Mouse (Mus musculus): ENCODE data around the gene Ccdc17. TPM values are rescaled to one million over a fixed set of nuclear protein-coding genes. Genes with fewer than 3 reads are reported as not detected.

The Ccdc17 gene
- total and polyA plus RNA-seq, 3 experiments: 2.5 to 4.0 (median 2.9) TPM

DNA sequence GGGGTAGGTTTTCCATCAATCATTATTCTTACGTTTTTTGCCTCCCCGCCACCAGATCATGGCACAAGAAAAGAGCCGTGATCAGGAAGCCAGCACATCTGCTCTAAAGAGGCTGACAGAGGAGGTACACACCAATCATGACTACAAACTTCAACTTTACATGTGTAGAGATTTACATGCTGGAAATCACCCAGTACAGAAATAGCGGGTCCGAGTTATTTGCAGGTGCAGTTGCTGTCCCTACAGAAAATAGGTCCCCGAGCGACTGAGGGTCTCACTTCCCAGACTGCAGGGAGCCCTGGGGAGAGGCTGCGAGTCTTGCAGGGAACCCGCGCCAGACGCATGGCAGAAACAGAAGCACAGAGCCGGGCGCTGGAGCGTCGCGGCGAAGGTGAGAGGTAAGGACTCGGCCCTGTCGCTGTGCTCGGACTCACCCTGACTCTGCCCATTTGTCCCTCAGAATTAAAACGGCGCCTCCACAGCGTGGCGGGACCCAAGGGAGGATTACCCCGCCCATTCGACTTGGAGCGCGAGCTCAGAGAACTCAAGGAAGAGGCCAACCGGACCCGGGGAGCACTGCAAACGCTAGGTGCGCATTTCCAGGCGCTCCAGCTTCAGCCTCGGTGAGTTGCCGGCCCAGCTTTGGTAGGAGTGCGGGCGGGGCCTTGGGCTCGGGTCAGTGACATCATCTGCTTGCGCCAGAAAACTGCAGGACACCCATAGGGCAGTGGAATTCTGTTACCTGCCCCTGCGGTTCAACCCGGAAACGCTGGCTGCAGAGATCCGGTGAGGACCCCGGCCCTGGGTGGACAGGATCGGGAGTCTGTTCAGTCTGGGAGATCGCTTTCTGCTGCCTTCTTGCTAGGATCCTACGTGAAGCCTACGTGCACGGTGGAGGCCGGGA is 776 bp downstream of the Ccdc17 start (continued):
- TF ChIP-seq MYC (IDR thresholded peaks at IDR 0.05; ENCODE audit: low read depth, low read length): 0 out of 2 replicates have a peak, but pooled peaks have one; percentile 23

GRCm38 (mm10) chr4:116612621-116613020 is 16.2 kb downstream of the Ccdc17 start:
- no peak for DNase-seq (ENCODE audit: extremely low read depth)
- H3K27ac ChIP-seq (ENCODE audit: insufficient read depth, low read depth): no peak overlapping the region
- no peak overlapping the region for H3K4me2 ChIP-seq (ENCODE audit: insufficient read depth, low read depth, poor library complexity, severe bottlenecking)
- no peak for TF ChIP-seq ELF1 (IDR thresholded peaks at IDR 0.05; ENCODE audit: low read depth, low read length)
- no peak for TF ChIP-seq MAZ (IDR thresholded peaks at IDR 0.05; ENCODE audit: low read depth, low read length)
- no peak for TF ChIP-seq TBP (conservative IDR thresholded peaks at IDR 0.05; ENCODE audit: low read depth, low read length)
- no peak for TF ChIP-seq MAX (IDR thresholded peaks at IDR 0.05; ENCODE audit: low read length)
- TF ChIP-seq NRF1 (IDR thresholded peaks at IDR 0.05; ENCODE audit: low read depth, low read length): no peak
- TF ChIP-seq SIN3A (IDR thresholded peaks at IDR 0.05; ENCODE audit: low read length): no peak
- no peak for TF ChIP-seq POLR2A (IDR thresholded peaks at IDR 0.05; ENCODE audit: low read depth, low read length)
- TF ChIP-seq USF2 (conservative IDR thresholded peaks at IDR 0.05; ENCODE audit: low read depth, low read length): no peak
- no peak for TF ChIP-seq TCF12 (IDR thresholded peaks at IDR 0.05; ENCODE audit: low read depth, low read length)
- no peak for TF ChIP-seq JUND (conservative IDR thresholded peaks at IDR 0.05; ENCODE audit: low read depth, low read length)
- no peak for TF ChIP-seq CHD1 (IDR thresholded peaks at IDR 0.05; ENCODE audit: low read depth, low read length)
- TF ChIP-seq RCOR1 (conservative IDR thresholded peaks at IDR 0.05; ENCODE audit: low read depth, low read length): no peak
- TF ChIP-seq HCFC1 (IDR thresholded peaks at IDR 0.05; ENCODE audit: low read depth, low read length): no peak
- no peak for TF ChIP-seq ETS1 (conservative IDR thresholded peaks at IDR 0.05; ENCODE audit: low read depth, low read length)
- TF ChIP-seq MEF2A (IDR thresholded peaks at IDR 0.05; ENCODE audit: borderline replicate concordance, low read depth, low read length): no peak
- no peak for TF ChIP-seq SMC3 (IDR thresholded peaks at IDR 0.05; ENCODE audit: low read depth, low read length)
- TF ChIP-seq MYC (IDR thresholded peaks at IDR 0.05; ENCODE audit: low read depth, low read length): no peak
- TF ChIP-seq UBTF (IDR thresholded peaks at IDR 0.05; ENCODE audit: low read depth, low read length): no peak
- TF ChIP-seq ZMIZ1 (IDR thresholded peaks at IDR 0.05; ENCODE audit: low read depth, low read length): no peak
- no peak for TF ChIP-seq ZKSCAN1 (IDR thresholded peaks at IDR 0.05; ENCODE audit: borderline replicate concordance, low read depth, low read length)
- H3K9me3 ChIP-seq (replicated peaks; ENCODE audit: low read length): no peaks in the 10 kb centered on the region
- no peaks in the 10 kb centered on the region for H3K27me3 ChIP-seq (replicated peaks)
- H3K4me3 ChIP-seq (replicated peaks in 1 of 3; ENCODE audit: low read depth in 2 of 3, low read length in 2 of 3, poor library complexity in 1 of 3): no peak overlapping the region
- in situ Hi-C loops (cut with MboI; ENCODE audit: low pct_ligation_motif_present, low pct_unique_long_range_greater_than_20kb, low sequenced_read_pairs): no loop called here
- H3K4me1 ChIP-seq (ENCODE audit: control insufficient read depth in 1 of 2, insufficient read depth in 2 of 2): peaks cover 0 to 16% of the 10 kb centered on the region in 2 experiments; a peak in 2 of 4 replicates
- dilution Hi-C loops (cut with MboI; ENCODE audit: extremely low pct_ligation_motif_present, extremely low pct_unique_long_range_greater_than_20kb, low sequenced_read_pairs): no loop called here
- peaks cover 44% of the 10 kb centered on the region for H3K79me2 ChIP-seq (replicated peaks; ENCODE audit: control insufficient read depth, extremely low read depth, insufficient read depth, poor library complexity, severe bottlenecking)
- H3K36me3 ChIP-seq (replicated peaks in 1 of 2; ENCODE audit: control insufficient read depth in 1 of 2, insufficient read depth in 1 of 2, low read length in 1 of 2): peaks cover 43 to 87% of the 10 kb centered on the region in 2 experiments
- H3K9ac ChIP-seq (ENCODE audit: insufficient read depth, low read depth): no peak overlapping the region
